Mouse (Mus musculus) thymus, adult 2 months (tissue): ENCODE data around the gene Cpxm1.

Experiments
- CTCF ChIP-seq: fragments of 200-500 bp; IDR thresholded peaks from 2 replicates; pipeline ENCODE4 v1.5.1; 2012; ENCODE audit warnings: mild to moderate bottlenecking, control low read depth, low read length, moderate library complexity, borderline replicate concordance; ENCODE audit not compliant: control insufficient read depth, poor library complexity, insufficient read depth; ENCODE audit errors: extremely low read depth
- POLR2A ChIP-seq: fragments of 200-500 bp; IDR thresholded peaks from 2 replicates; pipeline ENCODE4 v1.6.1; 2012; ENCODE audit warnings: mild to moderate bottlenecking, low read length, control low read depth, moderate library complexity; ENCODE audit not compliant: control insufficient read depth, poor library complexity, insufficient read depth; ENCODE audit errors: extremely low read depth

DNA sequence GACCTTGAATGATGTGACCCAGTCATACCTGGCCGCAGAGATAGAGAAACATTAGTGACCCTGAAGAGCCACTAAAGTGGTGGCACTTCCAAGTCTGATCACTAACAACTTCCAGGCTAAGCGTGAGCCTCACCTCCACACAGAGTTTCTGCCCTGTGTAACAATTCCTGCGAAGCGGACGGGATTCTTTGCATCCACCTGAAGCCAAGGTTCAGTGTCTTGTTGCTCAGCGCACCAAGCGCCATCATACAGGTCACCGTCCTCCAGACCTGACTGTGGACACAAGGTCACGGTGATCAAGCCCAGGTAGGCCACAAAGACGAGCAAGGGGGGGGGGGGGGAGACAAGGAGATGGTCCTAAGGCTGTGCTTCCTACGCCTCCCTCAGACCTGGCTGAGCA is 1.7 kb downstream of the Cpxm1 start:
- TF ChIP-seq POLR2A (no peak), CTCF (no peak)
